Mouse (Mus musculus): ENCODE measurements around the gene Tspan31.
A peak's percentile ranks its signal among the peaks of the same experiment; 100 is the strongest.
"Not testable (repeated sequence)": the region's sequence is repeated elsewhere in the genome, so short reads cannot be mapped to it uniquely, and the experiment has no call there.

Tspan31 gene

GRCm38 (mm10) chr10:127063913-127064870, 5.9 kb downstream of the Tspan31 start:
- no peak for DNase-seq

GRCm38 (mm10) chr10:127063239-127063872, 6.7 kb downstream of the Tspan31 start, which contains the start of gene Cdk4:
TSS of gene Cdk4 (plus strand) at chr10:127063534.
- peak; percentile 97 to 98 for DNase-seq

- DNase-seq: no peak
These were observed 7.6 kb downstream of the Tspan31 start for GRCm38 (mm10) chr10:127062503-127062902.

GRCm38 (mm10) chr10:127062101-127062500, 8.0 kb downstream of the Tspan31 start:
- DNase-seq: not testable (repeated sequence)

GRCm38 (mm10) chr10:127061513-127061912, 8.6 kb downstream of the Tspan31 start:
- no peak for DNase-seq

- DNase-seq: peak in 1 of 2 experiments; percentile 3
These were observed 9.0 kb downstream of the Tspan31 start for GRCm38 (mm10) chr10:127061085-127061484.

GRCm38 (mm10) chr10:127059968-127060916, 9.8 kb downstream of the Tspan31 start, which contains the start of gene March9:
TSS of gene March9 (minus strand) at chr10:127060184.
- DNase-seq: peak; percentile 76 to 77

- DNase-seq: no peak
These were observed 10.7 kb downstream of the Tspan31 start for GRCm38 (mm10) chr10:127059174-127059967.

GRCm38 (mm10) chr10:127058708-127059107, 11.4 kb downstream of the Tspan31 start:
- no peak for DNase-seq

- peak; percentile 58 to 79 for DNase-seq
These were observed 11.9 kb downstream of the Tspan31 start for GRCm38 (mm10) chr10:127058161-127058560.

- peak in 1 of 2 experiments; percentile 6 for DNase-seq
These were observed 13.6 kb downstream of the Tspan31 start for GRCm38 (mm10) chr10:127056490-127056889.

- DNase-seq: no peak
These were observed 14.7 kb downstream of the Tspan31 start for GRCm38 (mm10) chr10:127055406-127055805.

- no peak for DNase-seq
These were observed 15.4 kb downstream of the Tspan31 start for GRCm38 (mm10) chr10:127054646-127055045.

GRCm38 (mm10) chr10:127050119-127050474, 20.0 kb downstream of the Tspan31 start:
- no peak for DNase-seq

- DNase-seq: no peak
These were observed 20.5 kb downstream of the Tspan31 start for GRCm38 (mm10) chr10:127049395-127050118.

GRCm38 (mm10) chr10:127048608-127049394, 21.3 kb downstream of the Tspan31 start:
- DNase-seq: no peak

- DNase-seq: no peak
These were observed 22.1 kb downstream of the Tspan31 start, which contains the start of gene Cyp27b1 for GRCm38 (mm10) chr10:127047954-127048353. TSS of gene Cyp27b1 (plus strand) at chr10:127048250.

- DNase-seq: no peak
These were observed 26.9 kb downstream of the Tspan31 start for GRCm38 (mm10) chr10:127043187-127043586.

GRCm38 (mm10) chr10:127042468-127043115, 27.5 kb downstream of the Tspan31 start:
- DNase-seq: no peak
